Mouse (Mus musculus) frontal cortex, adult 2 months (tissue): ENCODE results near the gene Natd1. TPM values are rescaled to one million over a fixed set of nuclear protein-coding genes. Genes with fewer than 3 reads are reported as not detected.

Experiments used
- DNase-seq, 2 experiments: peaks; one replicate each; pipeline ENCODE4 v3.0.0; 2022; ENCODE audit warnings: low spot score in 1 of 2; ENCODE audit errors: extremely low spot score in 1 of 2
- polyA plus RNA-seq: library from polyadenylated mRNA; depleted of rRNA; stranded (reverse); fragments of >200 nt; gene quantifications from 2 replicates; pipeline ENCODE4 v1.2.3, GENCODE M21; 2012

The Natd1 gene
- polyA plus RNA-seq, 1 experiment: 14.6 TPM

DNA sequence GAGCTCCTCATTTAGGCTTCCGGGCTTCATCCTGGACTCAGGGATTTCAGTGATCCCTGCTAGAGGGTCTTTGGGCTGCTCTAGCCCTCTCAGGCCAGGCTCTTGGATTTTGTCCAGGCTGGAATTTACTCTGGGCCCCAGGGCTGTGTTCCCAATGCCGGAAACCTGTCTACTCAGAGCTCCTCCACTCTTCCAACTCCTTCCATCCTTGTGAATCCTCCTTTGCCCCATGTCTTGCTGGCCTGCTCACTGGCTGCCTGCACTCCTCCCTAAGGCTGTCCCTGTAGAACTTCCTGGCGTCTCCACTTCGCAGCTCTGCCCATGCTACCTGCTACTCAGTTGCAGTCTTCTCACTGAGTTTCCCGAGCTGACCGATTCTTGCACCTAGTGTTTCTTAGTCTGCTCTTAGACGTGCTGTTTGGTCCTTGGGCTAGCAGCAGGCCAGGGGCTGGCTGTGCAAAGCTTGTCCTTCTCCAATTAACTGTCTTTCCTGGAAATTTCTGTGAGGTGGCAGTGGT is 18.0 kb upstream of the Natd1 start:
- no peak for DNase-seq

DNA sequence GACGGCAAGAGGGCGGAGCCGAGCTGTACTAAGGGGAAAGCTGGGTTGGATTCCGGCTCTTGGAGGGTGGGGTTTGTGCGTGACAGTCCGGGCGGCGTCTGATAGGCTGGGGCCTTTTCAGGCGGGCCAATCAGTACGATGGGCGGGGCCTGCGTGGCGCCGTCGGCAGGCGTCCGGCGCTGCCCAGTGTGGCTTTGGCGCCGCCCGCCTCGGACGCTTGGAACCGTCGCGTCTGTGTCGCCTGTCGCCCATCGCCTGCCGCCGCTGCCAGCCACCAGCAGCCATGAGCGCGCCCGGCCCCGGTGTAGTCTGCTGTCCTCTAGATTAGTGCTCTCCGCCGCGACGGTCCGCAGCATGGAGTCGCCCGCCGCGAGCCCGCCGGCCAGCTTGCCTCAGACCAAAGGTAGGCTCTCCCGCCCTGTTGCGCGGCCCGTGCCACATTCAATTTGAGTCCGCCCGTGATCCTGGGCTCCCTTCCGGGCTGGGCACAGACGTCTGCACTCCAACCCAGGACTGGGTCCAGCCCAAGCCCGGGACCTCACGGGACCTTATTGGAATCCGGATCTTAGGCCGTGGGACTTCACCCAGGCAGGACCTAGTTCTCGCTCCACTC is 17.4 kb upstream of the Natd1 start, which contains the start of gene Map2k3:
Map2k3 (plus strand) TSS at position 165 of the 613 bp plus-strand sequence.
- peak; percentile 93 to 97 for DNase-seq

DNA sequence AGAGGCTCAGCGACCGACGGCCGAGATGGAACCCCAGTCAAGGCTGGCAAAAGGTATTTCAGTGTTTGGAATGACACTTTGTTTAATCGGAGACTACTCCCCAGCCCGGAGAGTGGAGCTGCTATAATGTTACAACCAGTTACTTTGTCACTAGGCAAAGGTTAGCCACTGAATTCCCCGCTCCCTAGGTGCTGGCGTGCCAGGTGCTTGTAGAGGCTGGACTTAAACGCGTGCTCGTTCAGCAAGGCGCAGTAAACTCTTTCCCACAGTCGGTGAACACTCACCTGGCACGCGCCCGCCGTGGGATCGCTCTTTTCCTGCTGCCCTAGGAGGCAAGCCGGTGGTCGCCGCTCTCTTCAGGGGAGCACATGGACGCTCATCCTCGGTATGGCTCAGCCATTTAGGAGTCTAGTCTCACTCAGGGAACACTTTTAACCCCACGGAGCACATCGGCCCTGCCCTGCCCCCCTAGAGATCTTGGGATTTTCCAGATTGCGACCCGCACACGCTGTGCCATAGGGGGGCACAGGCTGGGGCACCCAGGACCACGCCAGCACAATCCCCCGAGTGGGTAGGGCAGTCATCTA is 16.8 kb upstream of the Natd1 start:
- no peak for DNase-seq

DNA sequence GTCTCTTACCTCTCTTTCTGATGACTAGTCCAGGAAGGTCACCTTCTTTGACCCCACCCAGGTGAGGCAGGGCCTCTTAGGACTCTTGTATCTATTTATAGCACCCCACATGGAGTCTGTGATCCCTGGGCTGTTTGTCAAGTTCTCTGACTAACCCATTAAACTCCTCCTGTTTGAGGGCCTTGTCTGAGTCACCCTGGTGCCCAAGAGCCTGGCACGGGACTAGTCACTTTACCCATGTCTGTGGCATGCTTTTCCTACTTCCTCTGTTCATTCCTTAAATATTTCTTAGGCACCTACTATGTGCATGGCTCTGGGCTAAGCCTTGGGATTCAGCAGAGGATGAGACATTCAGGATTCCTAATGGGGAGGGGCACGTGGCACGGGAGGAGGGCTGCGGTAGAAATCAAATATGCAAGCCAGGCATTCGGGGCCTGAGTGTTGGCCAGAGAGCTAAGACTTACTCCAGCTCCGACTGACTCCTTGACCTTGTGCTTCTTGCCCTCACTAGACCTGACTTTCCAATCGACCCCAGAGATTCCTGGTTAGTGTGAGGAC is 16.3 kb upstream of the Natd1 start:
- DNase-seq: no peak

DNA sequence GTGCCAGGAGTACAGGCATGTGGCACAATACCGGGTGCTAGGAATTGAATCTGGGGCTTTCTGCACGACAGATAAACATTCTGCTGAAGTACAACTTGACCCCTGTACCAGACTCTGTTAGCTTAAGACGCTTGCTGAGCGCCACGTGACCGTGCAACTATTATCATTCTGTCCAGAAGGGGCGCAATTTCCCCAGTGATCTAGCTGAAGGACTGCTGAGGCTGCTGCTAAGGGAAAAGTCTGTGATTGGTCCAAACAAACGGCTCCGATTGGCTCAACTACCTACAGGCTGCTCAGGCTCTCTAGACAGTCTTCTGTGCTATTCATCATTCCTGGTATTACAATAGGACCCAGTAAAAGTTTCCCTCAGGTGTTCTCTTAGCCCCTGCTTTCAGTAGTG is 12.7 kb upstream of the Natd1 start:
- peak; percentile 87 to 97 for DNase-seq

DNA sequence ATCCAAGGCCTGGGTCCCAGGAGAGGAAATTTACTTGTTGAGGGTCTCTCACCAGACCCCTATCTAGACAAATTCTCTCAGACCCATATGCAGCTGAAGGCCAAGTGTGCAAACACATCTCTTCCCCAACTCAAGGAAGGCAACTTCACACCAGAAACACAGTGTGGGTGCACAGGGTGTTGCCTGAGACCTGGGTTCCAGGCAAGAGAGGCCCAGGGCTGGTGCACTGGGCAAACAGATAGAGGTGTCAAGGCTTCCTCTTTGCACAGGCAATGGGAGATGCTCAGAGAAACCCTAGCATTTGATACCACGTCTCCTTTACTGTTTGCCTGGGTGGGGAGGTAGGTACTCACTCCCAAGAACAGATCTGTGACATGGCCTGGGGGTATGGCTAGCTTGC is 10.4 kb upstream of the Natd1 start:
- no peak for DNase-seq

DNA sequence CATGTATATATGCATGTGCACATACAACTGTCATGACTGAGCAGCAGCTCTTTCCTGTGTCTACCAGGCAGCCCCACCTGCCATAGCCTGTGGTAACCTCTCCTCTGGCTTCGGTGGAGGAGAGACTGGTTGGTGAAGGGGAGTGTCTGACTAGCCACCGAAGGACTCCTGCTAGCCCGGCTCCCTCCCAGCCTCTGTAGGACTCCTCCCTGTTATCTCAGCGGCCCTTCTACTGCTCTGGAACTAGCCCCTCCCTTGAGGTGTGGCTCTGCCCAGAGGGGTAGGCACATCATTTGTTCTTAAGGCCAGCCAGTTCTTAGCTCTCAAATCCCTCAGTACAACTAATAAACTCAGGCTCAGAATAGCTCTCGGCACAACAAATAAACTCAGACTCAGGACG is 9.9 kb upstream of the Natd1 start:
- DNase-seq: no peak

- DNase-seq: no peak
These were observed 8.4 kb upstream of the Natd1 start for GRCm38 (mm10) chr11:60922964-60923363.

GRCm38 (mm10) chr11:60922195-60922594 is 7.6 kb upstream of the Natd1 start:
- DNase-seq: no peak

- no peak for DNase-seq
These were observed 5.5 kb upstream of the Natd1 start for GRCm38 (mm10) chr11:60920021-60920420.

GRCm38 (mm10) chr11:60915201-60915600 is 651 bp upstream of the Natd1 start:
- DNase-seq: no peak

GRCm38 (mm10) chr11:60913301-60914196 is 1.0 kb downstream of the Natd1 start:
- DNase-seq: peak; percentile 74 to 92

DNA sequence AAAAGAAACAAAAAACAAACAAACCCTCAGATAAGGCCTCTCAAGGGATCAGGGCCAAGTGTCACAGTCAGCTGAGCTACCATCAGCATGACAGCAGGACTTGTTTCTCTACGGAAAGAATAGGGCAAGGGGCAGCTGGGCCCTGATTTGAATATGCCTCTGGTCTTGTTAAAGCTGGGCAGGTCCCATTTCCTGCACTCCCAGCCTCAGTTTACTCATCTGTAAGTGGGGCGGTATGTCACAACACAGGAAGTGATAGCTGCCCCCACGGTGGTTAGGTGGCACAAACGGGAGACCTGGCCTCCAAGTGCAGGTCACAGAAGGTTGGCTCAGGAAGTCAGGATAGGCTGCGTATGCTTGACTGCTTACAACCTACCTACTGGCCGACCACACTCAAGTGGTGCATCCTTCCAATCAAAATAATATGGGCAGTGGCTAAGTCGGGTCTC is 2.0 kb downstream of the Natd1 start:
- DNase-seq: no peak

- DNase-seq: no peak
These were observed 4.9 kb downstream of the Natd1 start for GRCm38 (mm10) chr11:60909626-60910025.

DNA sequence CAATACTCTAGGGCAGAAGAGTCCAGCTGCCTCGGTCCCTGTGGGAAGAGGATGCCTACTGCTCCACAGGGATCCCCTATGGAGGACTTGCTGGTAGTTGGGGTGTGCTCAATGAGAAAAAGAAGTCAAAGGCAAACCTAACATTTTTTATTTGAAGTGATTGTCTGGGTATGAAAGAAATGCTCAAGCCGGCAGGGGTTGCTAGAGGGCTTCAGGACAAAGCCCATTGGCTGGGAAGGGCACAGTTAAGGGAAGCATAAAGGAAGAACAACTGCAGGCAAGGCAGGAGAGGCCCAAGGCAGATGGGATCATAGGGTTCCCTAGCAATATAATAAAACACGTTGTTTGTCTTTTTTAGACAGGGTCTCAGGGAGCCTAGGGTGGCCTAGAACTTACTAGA is 6.5 kb downstream of the Natd1 start:
- no peak for DNase-seq

- no peak for DNase-seq
These were observed 8.1 kb downstream of the Natd1 start for GRCm38 (mm10) chr11:60906449-60906848.

GRCm38 (mm10) chr11:60905407-60906120 is 9.0 kb downstream of the Natd1 start:
- no peak for DNase-seq

GRCm38 (mm10) chr11:60903661-60904061 is 10.9 kb downstream of the Natd1 start:
- DNase-seq: no peak

DNA sequence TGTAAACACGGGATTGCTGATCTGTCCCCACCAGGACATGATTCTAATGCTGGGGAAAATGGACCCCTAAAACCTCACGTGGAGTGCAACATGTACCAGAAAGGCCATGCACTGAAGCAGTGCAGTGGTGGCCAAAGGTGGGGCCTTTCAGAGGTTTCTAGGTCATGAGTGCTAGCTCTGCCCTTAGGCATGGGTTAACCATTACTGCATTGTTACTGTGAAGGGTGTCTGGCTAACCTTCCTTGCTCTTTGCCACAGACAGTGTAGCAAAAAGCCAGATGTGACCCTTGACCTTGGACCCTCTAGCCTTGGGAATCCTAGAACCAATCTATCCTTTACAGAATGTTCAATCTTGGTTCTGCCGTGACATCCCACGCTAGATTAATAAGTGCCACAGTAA is 12.1 kb downstream of the Natd1 start:
- no peak for DNase-seq

- no peak for DNase-seq
These were observed 12.5 kb downstream of the Natd1 start for GRCm38 (mm10) chr11:60902001-60902400.
